Mouse (Mus musculus) stomach, embryonic 14.5 days (tissue): ENCODE data around the gene Tal1. TPM values are rescaled to one million over a fixed set of nuclear protein-coding genes. Genes with fewer than 3 reads are reported as not detected.

Source experiments
- ATAC-seq: fragments of 200-750 bp; cut with Nextera tagmentation; 2 replicates; pipeline ENCODE4 v1.8.0; 2017; ENCODE audit warnings: low read depth, moderate TSS enrichment; ENCODE audit not compliant: insufficient number of reproducible peaks, insufficient read depth, low FRiP score
- H3K27ac ChIP-seq: fragments of 300-500 bp; sonication (generic); 2 replicates; pipeline ENCODE4 v1.5.1; 2014; ENCODE audit warnings: mild to moderate bottlenecking, low read length, moderate library complexity, mixed read lengths
- H3K27me3 ChIP-seq: fragments of 300-500 bp; sonication (generic); 2 replicates; pipeline ENCODE4 v1.6.1; 2014; ENCODE audit warnings: low read length, control low read depth, mixed read lengths; ENCODE audit not compliant: control insufficient read depth, insufficient read depth
- H3K36me3 ChIP-seq: fragments of 300-500 bp; sonication (generic); 2 replicates; pipeline ENCODE4 v1.6.1; 2014; ENCODE audit warnings: mild to moderate bottlenecking, control low read depth, low read length, moderate library complexity, mixed read lengths; ENCODE audit not compliant: control insufficient read depth, insufficient read depth
- H3K4me1 ChIP-seq: fragments of 300-500 bp; sonication (generic); 2 replicates; pipeline ENCODE4 v1.6.1; 2014; ENCODE audit warnings: low read length, control low read depth, mixed read lengths; ENCODE audit not compliant: control insufficient read depth, insufficient read depth
- H3K4me2 ChIP-seq: fragments of 300-500 bp; sonication (generic); replicated peaks from 2 replicates; pipeline ENCODE4 v1.6.1; 2014; ENCODE audit warnings: low read depth, low read length, control low read depth
- H3K4me3 ChIP-seq: fragments of 300-500 bp; sonication (generic); 2 replicates; pipeline ENCODE4 v1.5.1; 2014; ENCODE audit warnings: low read depth, low read length, control low read depth
- H3K9ac ChIP-seq: fragments of 300-500 bp; sonication (generic); replicated peaks from 2 replicates; pipeline ENCODE4 v1.6.1; 2014; ENCODE audit warnings: low read depth, mild to moderate bottlenecking, control low read depth, low read length, moderate library complexity, mixed read lengths
- H3K9me3 ChIP-seq: fragments of 300-500 bp; sonication (generic); 2 replicates; pipeline ENCODE4 v1.6.1; 2016; ENCODE audit warnings: low read depth, low read length, control low read depth; ENCODE audit not compliant: control insufficient read depth
- WGBS: fragments of 180-500 bp; shearing (Covaris S2); extraction: QIAGEN DNeasy Blood & Tissue Kit; methylation state at CpG from one replicate; pipeline ENCODE4 v1.1.7; 2014; 5-methylcytosine and 5-hydroxymethylcytosine counted together
- polyA plus RNA-seq: library from polyadenylated mRNA; unstranded; fragments of >200 nt; fragmentation: Nextera tagmentation; extraction: Ambion mirVana; gene quantifications from 2 replicates; pipeline ENCODE4 v1.2.1, GENCODE M21; 2014

Gene Tal1
- polyA plus RNA-seq, 1 experiment from 2014 or later: 0.55 TPM

GRCm38 (mm10) chr4:115111167-115111566 is 54.9 kb downstream of the Tal1 start:
- no peak for ATAC-seq
- no peaks in the 10 kb centered on the region for H3K27me3 ChIP-seq
- no peaks in the 10 kb centered on the region for H3K4me1 ChIP-seq
- H3K36me3 ChIP-seq: no peaks in the 10 kb centered on the region
- no peak overlapping the region for H3K4me2 ChIP-seq
- WGBS: 52% methylated on average over 2 of the region's 2 CpGs
- no peak overlapping the region for H3K27ac ChIP-seq
- H3K9me3 ChIP-seq: no peaks in the 10 kb centered on the region
- H3K4me3 ChIP-seq: no peak overlapping the region
- H3K9ac ChIP-seq: no peak overlapping the region

GRCm38 (mm10) chr4:115113266-115113665 is 57.0 kb downstream of the Tal1 start:
- H3K27me3 ChIP-seq: no peaks in the 10 kb centered on the region
- H3K36me3 ChIP-seq: no peaks in the 10 kb centered on the region
- no peak overlapping the region for H3K9ac ChIP-seq
- no peaks in the 10 kb centered on the region for H3K9me3 ChIP-seq
- no peaks in the 10 kb centered on the region for H3K4me1 ChIP-seq
- H3K27ac ChIP-seq: no peak overlapping the region
- ATAC-seq: no peak
- no peak overlapping the region for H3K4me2 ChIP-seq
- H3K4me3 ChIP-seq: no peak overlapping the region
- WGBS: 21% methylated on average over 5 of the region's 5 CpGs

- Histone ChIP-seq H3K9ac (no peak overlapping the region), H3K9me3 (no peaks in the 10 kb centered on the region), H3K4me3 (no peak overlapping the region), H3K4me1 (no peaks in the 10 kb centered on the region), H3K27ac (no peak overlapping the region), H3K4me2 (no peak overlapping the region), H3K36me3 (no peaks in the 10 kb centered on the region), H3K27me3 (no peaks in the 10 kb centered on the region)
- 89% methylated on average over 3 of the region's 3 CpGs for WGBS
- ATAC-seq: no peak
Observed at GRCm38 (mm10) chr4:115119642-115120041, 63.4 kb downstream of the Tal1 start.

- H3K27ac ChIP-seq: no peak overlapping the region
- no peaks in the 10 kb centered on the region for H3K9me3 ChIP-seq
- no peak overlapping the region for H3K4me3 ChIP-seq
- no peak for ATAC-seq
- no peaks in the 10 kb centered on the region for H3K36me3 ChIP-seq
- H3K27me3 ChIP-seq: no peaks in the 10 kb centered on the region
- no peaks in the 10 kb centered on the region for H3K4me1 ChIP-seq
- H3K4me2 ChIP-seq: no peak overlapping the region
- H3K9ac ChIP-seq: no peak overlapping the region
- WGBS: 92% methylated on average over 2 of the region's 2 CpGs
Observed at GRCm38 (mm10) chr4:115121162-115121561, 64.9 kb downstream of the Tal1 start.

Other genes with a start within 250 kb of the Tal1 start
- gene Gm12830, start 234.7 kb upstream of the Tal1 start, polyA plus RNA-seq: not detected in 2 replicates
- not detected in 2 replicates for gene Foxd2, start 147.6 kb upstream of the Tal1 start, polyA plus RNA-seq
- gene Foxe3, start 130.4 kb upstream of the Tal1 start, polyA plus RNA-seq: not detected in 2 replicates
- gene Cmpk1, start 69.2 kb upstream of the Tal1 start, polyA plus RNA-seq: 95.6 and 108 TPM in 2 replicates
- gene Stil, start 56.3 kb upstream of the Tal1 start, polyA plus RNA-seq: 16.2 and 21.9 TPM in 2 replicates
- 42.3 and 43.8 TPM in 2 replicates for gene Pdzk1ip1, start 32.3 kb downstream of the Tal1 start, polyA plus RNA-seq
- 0.54 and 1.4 TPM in 2 replicates for gene Cyp4x1, start 77.9 kb downstream of the Tal1 start, polyA plus RNA-seq
- gene Cyp4a29, start 185.7 kb downstream of the Tal1 start, polyA plus RNA-seq: not detected in 2 replicates
- gene Cyp4a12a, start 242.6 kb downstream of the Tal1 start, polyA plus RNA-seq: not detected in 2 replicates